Mouse (Mus musculus): ENCODE results near the gene Gsdma3.

- TF ChIP-seq CTCF (conservative IDR thresholded peaks at IDR 0.05; ENCODE audit: low read length), result no peak
- TF ChIP-seq POU5F1 (IDR thresholded peaks at IDR 0.05; ENCODE audit: borderline replicate concordance, low read length), result no peak
Observed at GRCm38 (mm10) chr11:98584629-98585177, 41.5 kb upstream of the Gsdma3 start.

Data from E14TG2a.4 (cell line).